Mouse (Mus musculus): ENCODE measurements around the gene Dynll1. TPM values are rescaled to one million over a fixed set of nuclear protein-coding genes. Genes with fewer than 3 reads are reported as not detected.

Dynll1 gene
- polyA plus RNA-seq, 1 experiment from 2014 or later, result 1,163 TPM

GRCm38 (mm10) chr5:115262502-115263291, 38.1 kb downstream of the Dynll1 start:
- no peak overlapping the region for H3K4me3 ChIP-seq (ENCODE audit: low read depth, low read length)
- no peaks in the 10 kb centered on the region for H3K27me3 ChIP-seq (ENCODE audit: control insufficient read depth, insufficient read depth, low read length)
- no peaks in the 10 kb centered on the region for H3K9me3 ChIP-seq (ENCODE audit: control insufficient read depth, low read length)
- peaks cover 20% of the 10 kb centered on the region for H3K36me3 ChIP-seq (ENCODE audit: control insufficient read depth, insufficient read depth, low read length)
- 87% methylated on average over 14 of the region's 14 CpGs for WGBS
- H3K9ac ChIP-seq (replicated peaks; ENCODE audit: low read depth, low read length), result no peak overlapping the region
- no peak overlapping the region for H3K4me2 ChIP-seq (ENCODE audit: low read depth, low read length)
- no peaks in the 10 kb centered on the region for H3K4me1 ChIP-seq (ENCODE audit: control insufficient read depth, insufficient read depth, low read length)
- no peak overlapping the region for H3K27ac ChIP-seq (ENCODE audit: low read depth, low read length)
- no peak for ATAC-seq (ENCODE audit: low read depth)

GRCm38 (mm10) chr5:115261880-115262279, 38.9 kb downstream of the Dynll1 start:
- ATAC-seq (ENCODE audit: low read depth), result no peak
- no peak overlapping the region for H3K4me3 ChIP-seq (ENCODE audit: low read depth, low read length)
- WGBS, result 82% methylated on average over 1 of the region's 1 CpGs
- no peak overlapping the region for H3K9ac ChIP-seq (replicated peaks; ENCODE audit: low read depth, low read length)
- H3K4me1 ChIP-seq (ENCODE audit: control insufficient read depth, insufficient read depth, low read length), result no peaks in the 10 kb centered on the region
- H3K27me3 ChIP-seq (ENCODE audit: control insufficient read depth, insufficient read depth, low read length), result no peaks in the 10 kb centered on the region
- H3K4me2 ChIP-seq (ENCODE audit: low read depth, low read length), result no peak overlapping the region
- H3K9me3 ChIP-seq (ENCODE audit: control insufficient read depth, low read length), result no peaks in the 10 kb centered on the region
- no peak overlapping the region for H3K27ac ChIP-seq (ENCODE audit: low read depth, low read length)
- H3K36me3 ChIP-seq (ENCODE audit: control insufficient read depth, insufficient read depth, low read length), result peaks cover 28% of the 10 kb centered on the region

GRCm38 (mm10) chr5:115261141-115261540, 39.7 kb downstream of the Dynll1 start:
- H3K36me3 ChIP-seq (ENCODE audit: control insufficient read depth, insufficient read depth, low read length), result peaks cover 35% of the 10 kb centered on the region
- no peaks in the 10 kb centered on the region for H3K9me3 ChIP-seq (ENCODE audit: control insufficient read depth, low read length)
- no peak for ATAC-seq (ENCODE audit: low read depth)
- no peaks in the 10 kb centered on the region for H3K4me1 ChIP-seq (ENCODE audit: control insufficient read depth, insufficient read depth, low read length)
- no peak overlapping the region for H3K4me2 ChIP-seq (ENCODE audit: low read depth, low read length)
- H3K27me3 ChIP-seq (ENCODE audit: control insufficient read depth, insufficient read depth, low read length), result no peaks in the 10 kb centered on the region
- no peak overlapping the region for H3K27ac ChIP-seq (ENCODE audit: low read depth, low read length)
- no peak overlapping the region for H3K4me3 ChIP-seq (ENCODE audit: low read depth, low read length)
- no peak overlapping the region for H3K9ac ChIP-seq (replicated peaks; ENCODE audit: low read depth, low read length)
- WGBS, result 86% methylated on average over 8 of the region's 8 CpGs

GRCm38 (mm10) chr5:115260356-115260755, 40.4 kb downstream of the Dynll1 start:
- no peak for ATAC-seq (ENCODE audit: low read depth)
- Histone ChIP-seq H3K27ac (ENCODE audit: low read depth, low read length) (no peak overlapping the region), H3K9ac (replicated peaks; ENCODE audit: low read depth, low read length) (no peak overlapping the region), H3K9me3 (ENCODE audit: control insufficient read depth, low read length) (no peaks in the 10 kb centered on the region), H3K4me1 (ENCODE audit: control insufficient read depth, insufficient read depth, low read length) (no peaks in the 10 kb centered on the region), H3K4me3 (ENCODE audit: low read depth, low read length) (no peak overlapping the region), H3K27me3 (ENCODE audit: control insufficient read depth, insufficient read depth, low read length) (no peaks in the 10 kb centered on the region), H3K4me2 (ENCODE audit: low read depth, low read length) (no peak overlapping the region), H3K36me3 (ENCODE audit: control insufficient read depth, insufficient read depth, low read length) (peaks cover 42% of the 10 kb centered on the region)
- WGBS, result 93% methylated on average over 6 of the region's 6 CpGs

GRCm38 (mm10) chr5:115256909-115257546, 43.8 kb downstream of the Dynll1 start:
- Histone ChIP-seq H3K4me3 (ENCODE audit: low read depth, low read length) (no peak overlapping the region), H3K9me3 (ENCODE audit: control insufficient read depth, low read length) (no peaks in the 10 kb centered on the region), H3K27ac (ENCODE audit: low read depth, low read length) (no peak overlapping the region), H3K4me2 (ENCODE audit: low read depth, low read length) (no peak overlapping the region), H3K36me3 (ENCODE audit: control insufficient read depth, insufficient read depth, low read length) (peaks cover 45% of the 10 kb centered on the region), H3K4me1 (ENCODE audit: control insufficient read depth, insufficient read depth, low read length) (no peaks in the 10 kb centered on the region), H3K9ac (replicated peaks; ENCODE audit: low read depth, low read length) (no peak overlapping the region), H3K27me3 (ENCODE audit: control insufficient read depth, insufficient read depth, low read length) (no peaks in the 10 kb centered on the region)
- 92% methylated on average over 10 of the region's 10 CpGs for WGBS
- ATAC-seq (ENCODE audit: low read depth), result no peak

GRCm38 (mm10) chr5:115255472-115255871, 45.3 kb downstream of the Dynll1 start:
- ATAC-seq (ENCODE audit: low read depth), result no peak
- WGBS, result 75% methylated on average over 1 of the region's 1 CpGs

More at GRCm38 (mm10) chr5:115255472-115255871, 45.3 kb downstream of the Dynll1 start:
- Histone ChIP-seq H3K4me1 (ENCODE audit: control insufficient read depth, insufficient read depth, low read length) (no peaks in the 10 kb centered on the region), H3K27ac (ENCODE audit: low read depth, low read length) (no peak overlapping the region), H3K9ac (replicated peaks; ENCODE audit: low read depth, low read length) (no peak overlapping the region), H3K4me2 (ENCODE audit: low read depth, low read length) (no peak overlapping the region), H3K4me3 (ENCODE audit: low read depth, low read length) (no peak overlapping the region), H3K27me3 (ENCODE audit: control insufficient read depth, insufficient read depth, low read length) (no peaks in the 10 kb centered on the region), H3K9me3 (ENCODE audit: control insufficient read depth, low read length) (no peaks in the 10 kb centered on the region), H3K36me3 (ENCODE audit: control insufficient read depth, insufficient read depth, low read length) (peaks cover 57% of the 10 kb centered on the region)

Other genes starting within 250 kb of the Dynll1 start
- gene Gm10401, start 202.7 kb downstream of the Dynll1 start, polyA plus RNA-seq (2014; fragmentation: Nextera tagmentation; extraction: Ambion mirVana), result 53.0 and 60.9 TPM in 2 replicates
- gene Acads, start 181.7 kb downstream of the Dynll1 start, polyA plus RNA-seq (2014; fragmentation: Nextera tagmentation; extraction: Ambion mirVana), result 11.3 and 11.7 TPM in 2 replicates
- 27.9 and 33.9 TPM in 2 replicates for gene Unc119b, start 166.0 kb downstream of the Dynll1 start, polyA plus RNA-seq (2014; fragmentation: Nextera tagmentation; extraction: Ambion mirVana)
- 23.9 and 26.2 TPM in 2 replicates for gene Mlec, start 142.8 kb downstream of the Dynll1 start, polyA plus RNA-seq (2014; fragmentation: Nextera tagmentation; extraction: Ambion mirVana)
- gene Cabp1, start 106.6 kb downstream of the Dynll1 start, polyA plus RNA-seq (2014; fragmentation: Nextera tagmentation; extraction: Ambion mirVana), result 28.1 and 30.3 TPM in 2 replicates
- 116 and 121 TPM in 2 replicates for gene Pop5, start 65.2 kb downstream of the Dynll1 start, polyA plus RNA-seq (2014; fragmentation: Nextera tagmentation; extraction: Ambion mirVana)
- gene Rnf10, start 28.1 kb downstream of the Dynll1 start, polyA plus RNA-seq (2014; fragmentation: Nextera tagmentation; extraction: Ambion mirVana), result 94.0 and 116 TPM in 2 replicates
- 58.5 and 61.8 TPM in 2 replicates for gene Coq5, start 21.3 kb downstream of the Dynll1 start, polyA plus RNA-seq (2014; fragmentation: Nextera tagmentation; extraction: Ambion mirVana)
- gene Srsf9, start 26.2 kb upstream of the Dynll1 start, polyA plus RNA-seq (2014; fragmentation: Nextera tagmentation; extraction: Ambion mirVana), result 123 and 140 TPM in 2 replicates
- 45.4 and 53.5 TPM in 2 replicates for gene Gatc, start 40.2 kb upstream of the Dynll1 start, polyA plus RNA-seq (2014; fragmentation: Nextera tagmentation; extraction: Ambion mirVana)
- gene Triap1, start 40.2 kb upstream of the Dynll1 start, polyA plus RNA-seq (2014; fragmentation: Nextera tagmentation; extraction: Ambion mirVana), result 54.5 and 59.2 TPM in 2 replicates
- 1,051 and 1,284 TPM in 2 replicates for gene Cox6a1, start 48.0 kb upstream of the Dynll1 start, polyA plus RNA-seq (2014; fragmentation: Nextera tagmentation; extraction: Ambion mirVana)
- 55.1 and 55.4 TPM in 2 replicates for gene Msi1, start 128.6 kb upstream of the Dynll1 start, polyA plus RNA-seq (2014; fragmentation: Nextera tagmentation; extraction: Ambion mirVana)
- 0.58 TPM in 1 of 2 replicates, not detected in the other for gene Pla2g1b, start 165.3 kb upstream of the Dynll1 start, polyA plus RNA-seq (2014; fragmentation: Nextera tagmentation; extraction: Ambion mirVana)
- 26.0 and 32.6 TPM in 2 replicates for gene Sirt4, start 183.7 kb upstream of the Dynll1 start, polyA plus RNA-seq (2014; fragmentation: Nextera tagmentation; extraction: Ambion mirVana)
- 8.5 and 11.1 TPM in 2 replicates for gene Pxn, start 205.7 kb upstream of the Dynll1 start, polyA plus RNA-seq (2014; fragmentation: Nextera tagmentation; extraction: Ambion mirVana)

Measured in neural tube, embryonic 14.5 days (tissue).